Mouse (Mus musculus): ENCODE measurements around the gene Rtl5. TPM values are rescaled to one million over a fixed set of nuclear protein-coding genes. Genes with fewer than 3 reads are reported as not detected.

The Rtl5 gene
- polyA plus RNA-seq, 1 experiment from 2014 or later = 0.92 TPM

Other genes starting within 250 kb of the Rtl5 start
- 9.9 and 11.5 TPM in 2 replicates for gene Nhsl2, start 221.9 kb downstream of the Rtl5 start, polyA plus RNA-seq (2014; fragmentation: Nextera tagmentation; extraction: Ambion mirVana)
- 61.5 and 69.2 TPM in 2 replicates for gene Pin4, start 48.1 kb upstream of the Rtl5 start, polyA plus RNA-seq (2014; fragmentation: Nextera tagmentation; extraction: Ambion mirVana)
- 10.9 and 11.5 TPM in 2 replicates for gene Ercc6l, start 85.8 kb upstream of the Rtl5 start, polyA plus RNA-seq (2014; fragmentation: Nextera tagmentation; extraction: Ambion mirVana)
- 988 and 1,037 TPM in 2 replicates for gene Rps4x, start 118.1 kb upstream of the Rtl5 start, polyA plus RNA-seq (2014; fragmentation: Nextera tagmentation; extraction: Ambion mirVana)
- gene Cited1, start 180.9 kb upstream of the Rtl5 start, polyA plus RNA-seq (2014; fragmentation: Nextera tagmentation; extraction: Ambion mirVana) = 25.4 and 30.1 TPM in 2 replicates

Measured in embryonic facial prominence, embryonic 14.5 days (tissue).